Mouse (Mus musculus): ENCODE measurements around the gene Ubash3a.

Gene Ubash3a

DNA sequence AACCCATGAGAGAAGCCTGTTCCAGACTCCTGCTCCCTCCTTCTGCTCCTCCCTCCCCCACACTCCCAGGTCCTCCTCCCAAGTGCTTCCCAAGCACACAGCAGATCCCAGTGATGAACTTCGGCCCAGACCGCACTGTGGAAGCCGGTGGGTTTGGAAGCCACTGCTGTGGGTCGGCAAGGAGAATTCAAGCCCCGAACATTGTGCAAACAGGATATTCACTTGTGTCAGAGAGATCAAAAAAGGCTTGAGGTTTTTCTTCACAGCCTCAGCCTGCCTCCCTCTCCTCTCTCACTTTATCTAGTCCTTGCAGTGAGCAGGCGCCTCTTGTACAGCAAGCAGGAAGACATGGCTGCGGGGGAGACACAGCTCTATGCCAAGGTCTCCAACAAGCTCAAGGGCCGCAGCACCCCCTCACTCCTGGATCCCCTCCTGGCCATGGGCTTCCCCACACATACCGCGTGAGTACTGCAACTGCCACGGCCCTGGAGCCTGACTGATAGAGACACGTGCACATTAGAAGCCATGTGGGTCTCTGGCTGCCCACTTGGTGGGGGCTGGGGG lies at the start of gene Ubash3a:
TSS of gene Ubash3a (plus strand) at position 103 of the 564 bp plus-strand sequence.
- no peak for DNase-seq

- no peak for DNase-seq
Observed at GRCm38 (mm10) chr17:31157921-31158320, 49.8 kb upstream of the Ubash3a start.

DNA sequence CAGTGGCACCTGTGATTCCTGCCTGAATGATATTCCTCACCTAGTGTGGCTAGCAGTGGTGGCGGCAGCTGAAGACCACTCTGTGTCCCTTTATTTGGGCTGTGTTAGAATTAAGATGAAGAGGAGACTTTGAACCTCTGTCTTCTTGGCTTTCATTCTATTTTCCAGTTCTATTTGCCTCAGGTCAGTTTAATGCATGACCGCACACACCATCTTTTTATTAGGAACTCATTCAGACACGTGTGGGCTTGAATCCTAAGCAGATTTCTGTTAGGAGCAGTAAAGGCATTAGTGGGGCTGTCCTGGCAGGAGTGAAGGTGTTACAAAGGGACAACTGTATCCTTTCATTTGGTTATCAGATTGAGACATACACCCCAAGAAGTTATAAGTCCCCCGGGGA lies 47.4 kb upstream of the Ubash3a start:
- DNase-seq, result no peak

DNA sequence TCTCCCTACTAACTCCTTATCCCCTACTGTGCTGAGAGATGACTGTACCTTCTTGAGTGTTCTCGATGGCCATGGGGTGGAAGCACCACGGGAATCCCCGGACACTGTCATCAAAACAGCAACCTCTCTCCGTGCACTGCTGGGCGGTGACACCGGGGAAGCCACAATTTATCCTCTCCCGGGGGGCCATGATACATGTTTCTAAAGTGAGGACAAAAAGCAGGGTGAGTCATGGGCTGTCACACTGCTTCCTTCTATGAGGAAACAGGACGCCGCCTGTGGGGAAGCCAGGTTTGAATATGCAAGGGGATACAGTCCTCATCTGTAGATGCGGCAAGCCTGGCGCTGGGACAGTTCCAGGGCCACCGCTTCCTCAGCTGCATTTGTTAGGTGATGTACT lies 45.1 kb upstream of the Ubash3a start:
- DNase-seq, result peak; percentile 48

DNA sequence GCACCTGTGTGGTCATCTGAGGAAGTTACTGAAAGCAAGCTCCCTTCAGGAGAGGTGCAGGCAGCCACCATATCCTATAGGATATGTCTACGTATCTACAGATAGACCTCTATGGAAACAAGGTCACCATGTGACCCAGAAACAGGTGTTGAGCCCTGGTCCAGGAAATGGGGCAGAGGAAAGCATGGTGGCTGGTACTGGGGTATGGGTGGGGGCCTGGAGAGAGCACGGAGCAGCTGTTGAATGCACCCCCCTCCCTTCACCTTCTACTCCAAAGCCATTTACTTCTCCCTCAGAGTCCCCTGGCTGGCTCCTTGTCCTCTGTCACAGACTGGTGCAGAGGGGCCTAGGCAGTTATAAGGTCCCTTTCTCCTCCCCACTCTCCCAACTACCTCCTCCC lies 43.9 kb upstream of the Ubash3a start:
- DNase-seq, result no peak

DNA sequence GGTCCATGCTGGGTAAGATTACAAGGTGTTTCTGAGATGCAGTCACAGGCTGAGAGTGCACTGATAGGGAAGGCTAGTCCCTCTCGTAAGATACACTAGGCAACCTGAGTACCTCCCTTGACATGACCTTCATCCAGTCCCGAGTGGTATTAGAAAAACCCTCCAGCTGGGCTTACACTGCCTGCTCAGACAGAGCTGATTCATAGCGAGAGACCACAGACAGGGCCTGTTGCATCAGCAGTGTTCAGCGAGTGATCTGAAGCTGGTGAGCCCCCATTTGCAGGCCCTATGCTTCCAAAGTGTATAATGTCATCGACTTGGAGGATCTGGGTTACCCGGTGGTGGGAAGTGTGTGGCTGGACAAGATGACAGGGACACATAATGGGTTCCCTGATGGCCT lies 42.5 kb upstream of the Ubash3a start, which contains the start of gene Tff1:
TSS of gene Tff1 (minus strand) at position 151 of the 400 bp plus-strand sequence.
- DNase-seq, result no peak

GRCm38 (mm10) chr17:31169796-31170195 lies 37.9 kb upstream of the Ubash3a start:
- no peak for DNase-seq

DNA sequence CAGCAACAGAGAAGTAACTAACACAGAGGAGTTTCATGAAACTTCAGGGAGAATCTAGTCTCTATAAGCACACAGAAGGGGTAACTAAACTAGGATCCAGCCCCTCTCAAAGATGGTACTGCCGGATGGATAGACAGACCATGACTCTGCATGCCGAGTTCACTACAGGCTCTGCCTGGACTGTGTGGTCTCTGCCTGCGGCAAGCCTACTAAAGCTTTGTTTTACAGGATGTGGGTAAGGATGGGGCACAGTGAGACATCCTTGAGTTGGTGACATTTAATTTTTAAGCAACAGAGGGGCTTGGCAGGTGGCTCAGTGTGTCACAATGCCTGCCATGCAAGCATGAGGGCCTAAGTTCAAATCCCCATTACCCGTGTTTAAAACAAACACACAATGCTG lies 31.4 kb upstream of the Ubash3a start:
- no peak for DNase-seq

GRCm38 (mm10) chr17:31181490-31181889 lies 26.2 kb upstream of the Ubash3a start:
- no peak for DNase-seq

- DNase-seq, result no peak
Observed at GRCm38 (mm10) chr17:31183180-31183974, 24.3 kb upstream of the Ubash3a start.

DNA sequence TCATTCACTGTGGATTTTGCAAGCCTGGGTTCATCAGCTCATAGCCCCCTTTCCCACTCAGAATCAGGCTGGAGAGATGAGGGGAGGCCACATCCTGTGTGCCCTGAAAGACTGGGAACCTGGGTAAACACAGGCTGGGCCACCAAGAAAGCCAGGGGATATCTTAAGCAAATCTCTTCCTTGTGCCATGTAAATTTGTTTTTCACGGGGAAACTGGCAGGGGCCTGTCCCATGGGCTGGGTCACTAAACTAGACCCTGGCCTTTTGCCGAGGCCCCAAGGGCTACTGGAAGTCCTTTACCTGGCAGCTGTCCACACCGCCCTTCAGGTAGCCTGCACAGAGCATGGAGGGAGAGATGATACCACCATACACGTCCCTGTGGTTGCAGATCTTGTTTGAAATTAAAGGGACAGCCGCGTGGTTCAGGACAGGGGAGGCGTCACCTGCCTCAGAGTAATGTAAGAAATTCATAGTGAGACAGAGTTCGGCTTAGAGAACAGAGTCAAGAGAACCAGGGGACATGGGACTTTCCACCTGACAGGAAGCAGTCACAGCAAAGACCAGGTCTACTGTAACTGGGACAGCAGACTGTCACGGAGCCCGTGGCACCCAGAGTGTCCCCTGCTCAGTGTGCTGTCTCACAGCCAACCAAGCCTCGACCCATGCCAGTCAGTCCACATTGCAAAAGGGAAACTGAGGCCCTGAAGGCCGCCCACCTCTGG lies 23.2 kb upstream of the Ubash3a start:
- DNase-seq, result no peak

- peak; percentile 87 for DNase-seq
Observed at GRCm38 (mm10) chr17:31187370-31187769, 20.3 kb upstream of the Ubash3a start.

GRCm38 (mm10) chr17:31191825-31192224 lies 15.8 kb upstream of the Ubash3a start:
- DNase-seq, result no peak

- DNase-seq, result no peak
Observed at GRCm38 (mm10) chr17:31192663-31193062, 15.0 kb upstream of the Ubash3a start.

- DNase-seq, result no peak
Observed at GRCm38 (mm10) chr17:31193360-31193759, 14.3 kb upstream of the Ubash3a start.

- DNase-seq, result no peak
Observed at GRCm38 (mm10) chr17:31195207-31195606, 12.5 kb upstream of the Ubash3a start.

GRCm38 (mm10) chr17:31196283-31196682 lies 11.4 kb upstream of the Ubash3a start:
- DNase-seq, result no peak

DNA sequence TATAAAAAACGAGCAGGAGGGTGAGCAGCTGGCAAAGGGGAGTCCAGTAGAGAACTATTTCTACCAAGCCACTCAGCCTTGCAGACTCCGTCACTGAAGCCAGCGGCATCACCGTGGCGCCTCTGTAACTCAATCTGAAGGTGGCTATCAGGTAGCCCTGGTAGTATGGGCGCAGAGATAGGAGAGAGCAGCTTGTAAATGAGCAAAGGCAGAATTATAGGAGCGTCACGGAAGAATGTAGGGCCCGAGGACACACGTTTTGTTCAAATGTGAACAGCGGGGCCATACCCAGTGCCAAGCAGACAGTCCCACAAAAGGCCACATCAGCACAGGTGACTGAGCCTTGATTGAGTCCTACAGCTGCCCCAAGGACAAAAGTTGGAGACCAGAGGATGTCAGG lies 8.8 kb upstream of the Ubash3a start, which contains the start of gene Tmprss3:
TSS of gene Tmprss3 (minus strand) at position 101 of the 400 bp plus-strand sequence.
- DNase-seq, result no peak

GRCm38 (mm10) chr17:31208654-31209053 lies 981 bp downstream of the Ubash3a start:
- DNase-seq, result no peak

GRCm38 (mm10) chr17:31209376-31209930 lies 1.8 kb downstream of the Ubash3a start:
- DNase-seq, result no peak

- DNase-seq, result no peak
Observed at GRCm38 (mm10) chr17:31210299-31210698, 2.6 kb downstream of the Ubash3a start.

DNA sequence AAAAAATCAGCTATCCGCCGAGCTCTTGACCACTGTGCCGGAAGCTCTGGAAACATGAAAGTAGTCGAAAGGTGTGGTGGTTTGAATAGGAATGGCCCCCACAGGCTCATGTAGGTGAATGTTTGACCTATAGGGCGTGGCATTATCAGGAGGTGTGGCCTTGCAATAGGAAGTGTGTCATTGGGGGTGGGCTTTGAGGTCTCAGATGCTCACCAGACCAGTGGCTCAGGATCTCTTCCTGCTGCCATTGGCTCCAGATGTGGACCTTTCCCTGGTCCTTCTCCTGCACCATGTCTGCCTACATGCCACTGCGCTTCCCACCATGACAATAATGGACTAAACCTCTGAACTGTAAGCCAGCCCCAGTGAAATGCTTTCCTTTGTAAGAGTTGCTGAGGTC lies 4.2 kb downstream of the Ubash3a start:
- DNase-seq, result no peak

Measured in kidney, postnatal 10 days (tissue).